Mouse (Mus musculus): Measurements from ENCODE around the gene Snn. TPM values are rescaled to one million over a fixed set of nuclear protein-coding genes. Genes with fewer than 3 reads are reported as not detected.

Snn gene
- polyA plus RNA-seq, 1 experiment, result 43.5 TPM

GRCm38 (mm10) chr16:11017807-11018595 is 42.7 kb upstream of the Snn start:
- H3K4me3 ChIP-seq (ENCODE audit: control insufficient read depth, low read depth, low read length), result no peak overlapping the region
- no peak overlapping the region for H3K27ac ChIP-seq (ENCODE audit: control insufficient read depth, insufficient read depth, low read depth, low read length)
- H3K36me3 ChIP-seq (ENCODE audit: control insufficient read depth, insufficient read depth, low read length), result no peaks in the 10 kb centered on the region
- TF ChIP-seq POLR2A (IDR thresholded peaks at IDR 0.05; ENCODE audit: control insufficient read depth, low read depth, low read length), result no peak
- H3K4me1 ChIP-seq (ENCODE audit: control insufficient read depth, insufficient read depth, low read length), result no peaks in the 10 kb centered on the region
- H3K27me3 ChIP-seq (ENCODE audit: control insufficient read depth, insufficient read depth, low read length), result no peaks in the 10 kb centered on the region

GRCm38 (mm10) chr16:11021403-11022112 is 39.2 kb upstream of the Snn start:
- no peaks in the 10 kb centered on the region for H3K36me3 ChIP-seq (ENCODE audit: control insufficient read depth, insufficient read depth, low read length)
- H3K27ac ChIP-seq (ENCODE audit: control insufficient read depth, insufficient read depth, low read depth, low read length), result no peak overlapping the region
- H3K27me3 ChIP-seq (ENCODE audit: control insufficient read depth, insufficient read depth, low read length), result no peaks in the 10 kb centered on the region
- TF ChIP-seq POLR2A (IDR thresholded peaks at IDR 0.05; ENCODE audit: control insufficient read depth, low read depth, low read length), result no peak
- no peak for TF ChIP-seq CTCF (IDR thresholded peaks at IDR 0.05; ENCODE audit: control insufficient read depth, insufficient read depth, insufficient replicate concordance, low read depth, low read length)
- H3K4me3 ChIP-seq (ENCODE audit: control insufficient read depth, low read depth, low read length), result no peak overlapping the region
- H3K4me1 ChIP-seq (ENCODE audit: control insufficient read depth, insufficient read depth, low read length), result no peaks in the 10 kb centered on the region

- Histone ChIP-seq H3K4me3 (ENCODE audit: control insufficient read depth, low read depth, low read length) (no peak overlapping the region), H3K36me3 (ENCODE audit: control insufficient read depth, insufficient read depth, low read length) (no peaks in the 10 kb centered on the region)
- no peak for TF ChIP-seq CTCF (IDR thresholded peaks at IDR 0.05; ENCODE audit: control insufficient read depth, insufficient read depth, insufficient replicate concordance, low read depth, low read length)
- no peak for TF ChIP-seq POLR2A (IDR thresholded peaks at IDR 0.05; ENCODE audit: control insufficient read depth, low read depth, low read length)
Measured at GRCm38 (mm10) chr16:11022113-11022489, 38.6 kb upstream of the Snn start.

GRCm38 (mm10) chr16:11023618-11024017 is 37.1 kb upstream of the Snn start:
- Histone ChIP-seq H3K4me1 (ENCODE audit: control insufficient read depth, insufficient read depth, low read length) (no peaks in the 10 kb centered on the region), H3K36me3 (ENCODE audit: control insufficient read depth, insufficient read depth, low read length) (no peaks in the 10 kb centered on the region), H3K4me3 (ENCODE audit: control insufficient read depth, low read depth, low read length) (no peak overlapping the region), H3K27ac (ENCODE audit: control insufficient read depth, insufficient read depth, low read depth, low read length) (no peak overlapping the region), H3K27me3 (ENCODE audit: control insufficient read depth, insufficient read depth, low read length) (no peaks in the 10 kb centered on the region)
- TF ChIP-seq POLR2A (IDR thresholded peaks at IDR 0.05; ENCODE audit: control insufficient read depth, low read depth, low read length), result no peak
- no peak for TF ChIP-seq CTCF (IDR thresholded peaks at IDR 0.05; ENCODE audit: control insufficient read depth, insufficient read depth, insufficient replicate concordance, low read depth, low read length)

More at GRCm38 (mm10) chr16:11022113-11022489, 38.6 kb upstream of the Snn start:
- H3K27me3 ChIP-seq (ENCODE audit: control insufficient read depth, insufficient read depth, low read length), result no peaks in the 10 kb centered on the region
- H3K27ac ChIP-seq (ENCODE audit: control insufficient read depth, insufficient read depth, low read depth, low read length), result no peak overlapping the region
- H3K4me1 ChIP-seq (ENCODE audit: control insufficient read depth, insufficient read depth, low read length), result no peaks in the 10 kb centered on the region

GRCm38 (mm10) chr16:11024841-11025240 is 35.9 kb upstream of the Snn start:
- TF ChIP-seq CTCF (IDR thresholded peaks at IDR 0.05; ENCODE audit: control insufficient read depth, insufficient read depth, insufficient replicate concordance, low read depth, low read length) (no peak), POLR2A (IDR thresholded peaks at IDR 0.05; ENCODE audit: control insufficient read depth, low read depth, low read length) (no peak)

GRCm38 (mm10) chr16:11028206-11028605 is 32.5 kb upstream of the Snn start:
- Histone ChIP-seq H3K27ac (ENCODE audit: control insufficient read depth, insufficient read depth, low read depth, low read length) (no peak overlapping the region), H3K36me3 (ENCODE audit: control insufficient read depth, insufficient read depth, low read length) (no peaks in the 10 kb centered on the region), H3K4me3 (ENCODE audit: control insufficient read depth, low read depth, low read length) (no peak overlapping the region), H3K4me1 (ENCODE audit: control insufficient read depth, insufficient read depth, low read length) (no peaks in the 10 kb centered on the region), H3K27me3 (ENCODE audit: control insufficient read depth, insufficient read depth, low read length) (no peaks in the 10 kb centered on the region)
- TF ChIP-seq CTCF (IDR thresholded peaks at IDR 0.05; ENCODE audit: control insufficient read depth, insufficient read depth, insufficient replicate concordance, low read depth, low read length) (no peak), POLR2A (IDR thresholded peaks at IDR 0.05; ENCODE audit: control insufficient read depth, low read depth, low read length) (no peak)

More at GRCm38 (mm10) chr16:11024841-11025240, 35.9 kb upstream of the Snn start:
- Histone ChIP-seq H3K27me3 (ENCODE audit: control insufficient read depth, insufficient read depth, low read length) (no peaks in the 10 kb centered on the region), H3K36me3 (ENCODE audit: control insufficient read depth, insufficient read depth, low read length) (no peaks in the 10 kb centered on the region), H3K4me1 (ENCODE audit: control insufficient read depth, insufficient read depth, low read length) (no peaks in the 10 kb centered on the region), H3K4me3 (ENCODE audit: control insufficient read depth, low read depth, low read length) (no peak overlapping the region), H3K27ac (ENCODE audit: control insufficient read depth, insufficient read depth, low read depth, low read length) (no peak overlapping the region)

- Histone ChIP-seq H3K27ac (ENCODE audit: control insufficient read depth, insufficient read depth, low read depth, low read length) (no peak overlapping the region), H3K4me1 (ENCODE audit: control insufficient read depth, insufficient read depth, low read length) (no peaks in the 10 kb centered on the region), H3K36me3 (ENCODE audit: control insufficient read depth, insufficient read depth, low read length) (no peaks in the 10 kb centered on the region), H3K4me3 (ENCODE audit: control insufficient read depth, low read depth, low read length) (no peak overlapping the region), H3K27me3 (ENCODE audit: control insufficient read depth, insufficient read depth, low read length) (no peaks in the 10 kb centered on the region)
- TF ChIP-seq CTCF (IDR thresholded peaks at IDR 0.05; ENCODE audit: control insufficient read depth, insufficient read depth, insufficient replicate concordance, low read depth, low read length) (no peak), POLR2A (IDR thresholded peaks at IDR 0.05; ENCODE audit: control insufficient read depth, low read depth, low read length) (no peak)
Measured at GRCm38 (mm10) chr16:11030844-11031243, 29.9 kb upstream of the Snn start.

Data from testis, adult 2 months (tissue).